Mouse (Mus musculus) intestine, postnatal 0 days (tissue): Measurements from ENCODE around the gene Igsf3. TPM values are rescaled to one million over a fixed set of nuclear protein-coding genes. Genes with fewer than 3 reads are reported as not detected.
"Not testable (repeated sequence)": the region's sequence is repeated elsewhere in the genome, so short reads cannot be mapped to it uniquely, and the experiment has no call there.

ENCODE experiments used
- ATAC-seq: fragments of 200-750 bp; cut with Nextera tagmentation; 2 replicates; pipeline ENCODE4 v1.8.0; 2017; ENCODE audit warnings: mild to moderate bottlenecking, moderate TSS enrichment, moderate library complexity
- H3K27ac ChIP-seq: fragments of 300-500 bp; sonication (generic); 2 replicates; pipeline ENCODE4 v1.5.1; 2014; ENCODE audit warnings: mild to moderate bottlenecking, low read depth, low read length, moderate library complexity
- H3K27me3 ChIP-seq: fragments of 300-500 bp; sonication (generic); replicated peaks from 2 replicates; pipeline ENCODE4 v1.6.1; 2014; ENCODE audit warnings: low read length, mixed read lengths; ENCODE audit not compliant: control insufficient read depth, insufficient read depth
- H3K36me3 ChIP-seq: fragments of 300-500 bp; sonication (generic); 2 replicates; pipeline ENCODE4 v1.6.1; 2014; ENCODE audit warnings: mild to moderate bottlenecking, moderate library complexity; ENCODE audit not compliant: control insufficient read depth, insufficient read depth
- H3K4me1 ChIP-seq: fragments of 300-500 bp; sonication (generic); replicated peaks from 2 replicates; pipeline ENCODE4 v1.6.1; 2014; ENCODE audit warnings: antibody characterized with exemption, low read length, mixed read lengths; ENCODE audit not compliant: control insufficient read depth, insufficient read depth
- H3K4me2 ChIP-seq: fragments of 300-500 bp; sonication (generic); replicated peaks from 2 replicates; pipeline ENCODE4 v1.6.1; 2014; ENCODE audit warnings: low read depth, mild to moderate bottlenecking, moderate library complexity
- H3K4me3 ChIP-seq: fragments of 300-500 bp; sonication (generic); 2 replicates; pipeline ENCODE4 v1.5.1; 2014; ENCODE audit warnings: low read depth, low read length
- H3K9ac ChIP-seq: fragments of 300-500 bp; sonication (generic); 2 replicates; pipeline ENCODE4 v1.6.1; 2014; ENCODE audit warnings: mild to moderate bottlenecking, low read depth, low read length
- H3K9me3 ChIP-seq: fragments of 300-500 bp; sonication (generic); 2 replicates; pipeline ENCODE4 v1.6.1; 2016; ENCODE audit warnings: mixed run types; ENCODE audit not compliant: control insufficient read depth
- CTCF ChIP-seq: sonication (generic); IDR thresholded peaks from 2 replicates; pipeline ENCODE4 v1.5.1; 2016; ENCODE audit warnings: low read depth, mild to moderate bottlenecking, control low read depth, antibody characterized with exemption, moderate library complexity
- WGBS: fragments of 180-500 bp; shearing (Covaris S2); extraction: QIAGEN DNeasy Blood & Tissue Kit; methylation state at CpG from one replicate; pipeline ENCODE4 v1.1.7; 2014; 5-methylcytosine and 5-hydroxymethylcytosine counted together
- polyA plus RNA-seq: library from polyadenylated mRNA; unstranded; fragments of >200 nt; fragmentation: Nextera tagmentation; extraction: Ambion mirVana; gene quantifications from 2 replicates; pipeline ENCODE4 v1.2.1, GENCODE M21; 2015

Igsf3 gene
- polyA plus RNA-seq, 1 experiment from 2014 or later, result 13.0 TPM

DNA sequence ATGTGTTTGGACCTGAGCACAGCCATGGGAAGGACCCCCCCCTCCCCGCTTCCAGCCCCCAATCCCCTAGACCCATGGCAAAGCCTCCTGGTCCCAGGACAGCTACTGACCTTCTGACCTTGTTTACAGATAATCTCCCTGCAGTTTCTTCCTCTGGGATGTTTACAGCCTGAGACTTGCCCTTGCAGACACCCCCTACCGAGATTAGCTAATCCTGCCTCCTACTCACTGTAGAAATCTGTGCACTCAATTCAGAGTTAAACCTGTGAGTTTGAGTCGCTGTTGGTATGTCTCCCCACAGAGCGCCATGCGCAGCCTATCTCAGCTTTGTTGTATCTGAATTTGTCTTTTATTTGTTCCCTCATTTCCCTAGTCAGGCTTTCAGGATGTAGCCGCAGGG, 35.2 kb downstream of the Igsf3 start:
- no peaks in the 10 kb centered on the region for H3K4me1 ChIP-seq
- H3K4me2 ChIP-seq, result no peak overlapping the region
- H3K4me3 ChIP-seq, result no peak overlapping the region
- H3K9ac ChIP-seq, result no peak overlapping the region
- no peak for ATAC-seq
- H3K9me3 ChIP-seq, result no peaks in the 10 kb centered on the region
- H3K36me3 ChIP-seq, result no peaks in the 10 kb centered on the region
- 83% methylated on average over 6 of the region's 6 CpGs for WGBS
- no peak overlapping the region for H3K27ac ChIP-seq
- TF ChIP-seq CTCF, result no peak
- H3K27me3 ChIP-seq, result no peaks in the 10 kb centered on the region

DNA sequence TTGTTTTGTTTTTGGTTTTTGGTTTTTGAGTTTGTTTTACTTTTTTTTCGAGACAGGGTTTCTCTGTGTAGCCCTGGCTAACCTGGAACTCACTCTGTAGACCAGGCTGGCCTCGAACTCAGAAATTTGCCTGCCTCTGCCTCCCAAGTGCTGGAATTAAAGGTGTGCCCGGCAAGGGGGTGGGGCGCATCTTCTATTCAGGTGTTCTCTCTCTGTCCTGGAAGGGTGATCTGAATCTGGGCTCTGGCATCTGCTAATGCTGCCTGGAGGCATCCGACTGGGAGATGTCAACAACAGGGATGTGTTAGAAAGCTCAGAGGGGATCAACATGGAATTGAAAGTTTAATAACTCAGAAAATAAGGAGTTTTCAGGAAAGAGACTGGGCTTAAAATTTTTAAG, 36.1 kb downstream of the Igsf3 start:
- H3K4me1 ChIP-seq, H3K9me3 ChIP-seq, H3K36me3 ChIP-seq, H3K27ac ChIP-seq, H3K9ac ChIP-seq, H3K4me3 ChIP-seq, H3K27me3 ChIP-seq, H3K4me2 ChIP-seq, ATAC-seq: not testable (repeated sequence)
- 91% methylated on average over 5 of the region's 5 CpGs for WGBS

GRCm38 (mm10) chr3:101418740-101419652, 42.1 kb downstream of the Igsf3 start:
- Histone ChIP-seq H3K9ac (no peak overlapping the region), H3K4me2 (no peak overlapping the region), H3K4me3 (no peak overlapping the region), H3K9me3 (no peaks in the 10 kb centered on the region), H3K4me1 (no peaks in the 10 kb centered on the region), H3K27me3 (no peaks in the 10 kb centered on the region), H3K27ac (no peak overlapping the region), H3K36me3 (no peaks in the 10 kb centered on the region)
- 64% methylated on average over 18 of the region's 18 CpGs for WGBS
- TF ChIP-seq CTCF, result no peak
- no peak for ATAC-seq

- Histone ChIP-seq H3K4me3 (no peak overlapping the region), H3K9me3 (no peaks in the 10 kb centered on the region), H3K9ac (no peak overlapping the region), H3K4me1 (no peaks in the 10 kb centered on the region), H3K36me3 (no peaks in the 10 kb centered on the region), H3K4me2 (no peak overlapping the region), H3K27me3 (no peaks in the 10 kb centered on the region), H3K27ac (no peak overlapping the region)
- 66% methylated on average over 10 of the region's 10 CpGs for WGBS
- no peak for TF ChIP-seq CTCF
- no peak for ATAC-seq
Measured at GRCm38 (mm10) chr3:101419653-101419994, 42.7 kb downstream of the Igsf3 start.

GRCm38 (mm10) chr3:101423188-101423587, 46.3 kb downstream of the Igsf3 start:
- no peak for TF ChIP-seq CTCF
- ATAC-seq, result no peak
- H3K4me1 ChIP-seq, result no peaks in the 10 kb centered on the region
- no peak overlapping the region for H3K27ac ChIP-seq
- peaks cover 16% of the 10 kb centered on the region; the same call in 1 of the 2 replicates for H3K36me3 ChIP-seq
- H3K4me2 ChIP-seq, result no peak overlapping the region
- 59% methylated on average over 4 of the region's 4 CpGs for WGBS
- no peaks in the 10 kb centered on the region for H3K9me3 ChIP-seq
- H3K27me3 ChIP-seq, result no peaks in the 10 kb centered on the region
- H3K4me3 ChIP-seq, result no peak overlapping the region
- H3K9ac ChIP-seq, result no peak overlapping the region

DNA sequence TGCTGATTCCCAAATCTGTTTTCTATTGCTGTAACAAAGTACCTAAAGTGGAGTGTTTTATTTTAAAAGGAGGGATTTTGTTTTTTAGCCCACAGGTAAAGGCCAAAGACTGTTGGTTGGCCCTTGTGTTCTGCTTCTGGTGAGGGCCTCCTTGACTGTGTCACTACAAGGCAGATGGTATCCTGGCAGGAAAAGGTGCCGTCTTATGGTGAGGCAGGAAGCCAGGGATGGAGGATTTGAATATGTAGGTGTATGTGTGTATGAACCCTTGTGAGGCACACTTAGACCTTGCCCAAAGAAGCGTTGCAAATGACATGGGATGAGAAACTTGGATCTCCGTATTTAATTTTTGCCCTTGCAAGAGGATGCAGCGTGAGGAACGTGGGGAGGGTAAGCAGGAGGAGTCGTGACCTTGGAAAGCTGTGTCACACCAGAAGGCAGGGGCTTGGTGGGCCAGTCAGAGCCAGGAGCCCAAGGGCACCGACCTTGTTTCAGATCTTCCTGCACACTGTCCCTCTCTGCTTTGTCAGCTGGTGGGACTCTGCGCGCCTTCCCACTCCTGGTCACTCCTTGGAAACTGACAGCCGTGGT, 47.5 kb downstream of the Igsf3 start:
- Histone ChIP-seq H3K4me3 (no peak overlapping the region), H3K4me1 (no peaks in the 10 kb centered on the region), H3K27ac (no peak overlapping the region), H3K27me3 (no peaks in the 10 kb centered on the region), H3K9ac (no peak overlapping the region), H3K4me2 (no peak overlapping the region), H3K36me3 (peaks cover 16% of the 10 kb centered on the region; the same call in 1 of the 2 replicates), H3K9me3 (no peaks in the 10 kb centered on the region)
- no peak for ATAC-seq
- 78% methylated on average over 10 of the region's 10 CpGs for WGBS
- TF ChIP-seq CTCF, result no peak
